Mouse (Mus musculus) fibroblast of lung, adult 2 months (primary cell): Measurements from ENCODE around the gene Tmem63c.

Source experiments
- DNase-seq: peaks from one replicate; pipeline ENCODE4 v3.0.0-alpha.2; 2011; ENCODE audit warnings: low read depth

The Tmem63c gene

DNA sequence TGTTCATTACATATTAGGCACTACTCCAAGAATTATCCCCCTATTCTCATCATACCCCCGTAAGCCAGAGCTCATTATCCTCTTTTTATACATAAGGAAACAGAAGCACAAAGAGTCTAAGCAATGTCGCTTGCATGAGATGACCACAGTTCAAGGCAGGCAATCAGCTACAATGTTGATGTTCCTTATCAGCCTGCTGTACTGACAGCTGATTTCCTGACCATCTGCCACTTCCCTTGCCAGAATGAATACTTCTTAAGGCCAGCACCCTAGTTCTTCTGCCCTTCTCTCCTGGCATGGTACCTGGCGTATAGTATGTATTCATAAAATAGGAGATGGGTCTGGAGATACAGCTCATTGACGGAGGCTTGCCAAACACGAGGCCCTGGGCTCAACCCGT lies 111.1 kb downstream of the Tmem63c start:
- no peak for DNase-seq

GRCm38 (mm10) chr12:87132784-87133183 lies 111.6 kb downstream of the Tmem63c start:
- DNase-seq = no peak

- no peak for DNase-seq
These were observed 116.5 kb downstream of the Tmem63c start for GRCm38 (mm10) chr12:87137439-87138341.

DNA sequence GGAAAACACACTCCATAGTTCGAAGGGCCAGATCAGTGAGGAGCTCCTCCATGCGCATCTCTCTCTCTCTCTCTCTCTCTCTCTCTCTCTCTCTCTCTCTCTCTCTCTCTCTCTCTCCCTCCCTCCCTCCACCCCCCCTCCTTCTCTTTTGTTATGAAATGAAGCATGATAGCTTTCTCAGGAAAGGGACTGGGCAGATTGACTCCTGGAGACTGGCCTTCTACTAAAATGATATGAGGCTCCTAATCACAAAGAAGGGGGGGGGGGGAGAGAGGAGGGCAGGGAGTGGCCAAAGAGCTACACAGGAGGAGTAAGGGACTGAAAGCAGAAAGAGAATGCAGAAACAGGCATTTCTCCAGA lies 117.2 kb downstream of the Tmem63c start:
- DNase-seq = no peak

- DNase-seq = no peak
These were observed 117.6 kb downstream of the Tmem63c start for GRCm38 (mm10) chr12:87138768-87139167.
